Mouse (Mus musculus): ENCODE data around the gene Tmem192. TPM values are rescaled to one million over a fixed set of nuclear protein-coding genes. Genes with fewer than 3 reads are reported as not detected.
"Not testable (repeated sequence)": the region's sequence is repeated elsewhere in the genome, so short reads cannot be mapped to it uniquely, and the experiment has no call there.

Tmem192 gene
- total RNA-seq, 2 experiments from 2014 or later = 19.7 to 26.1 TPM

GRCm38 (mm10) chr8:64959025-64959424 is 12.0 kb downstream of the Tmem192 start:
- no peak for DNase-seq
- intact Hi-C loops (cut with DNase I) = no loop called here

GRCm38 (mm10) chr8:64962836-64963235 is 15.9 kb downstream of the Tmem192 start:
- DNase-seq = no peak
- intact Hi-C loops (cut with DNase I) = no loop called here

GRCm38 (mm10) chr8:64983150-64983897 is 36.3 kb downstream of the Tmem192 start:
- intact Hi-C loops (cut with DNase I) = no loop called here
- no peak for DNase-seq

DNA sequence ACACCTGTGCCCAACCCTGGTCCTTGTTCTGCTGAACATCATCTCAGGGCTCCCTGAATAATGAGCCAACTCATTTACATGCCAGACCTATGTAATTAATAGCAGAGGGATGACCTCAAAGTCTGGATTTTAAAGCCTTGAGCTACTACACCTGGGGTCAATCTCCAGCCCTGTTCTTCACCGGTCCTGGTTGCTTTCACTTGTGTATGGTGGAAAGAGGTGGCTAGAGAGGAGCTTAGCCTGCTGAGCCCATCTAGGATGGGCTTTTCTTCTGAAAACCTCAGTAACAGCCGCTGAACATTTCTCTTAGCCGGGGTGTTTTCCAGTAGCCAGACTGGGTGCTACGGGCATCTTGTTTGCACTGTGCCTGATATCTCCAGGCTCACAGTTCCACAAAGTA is 40.7 kb downstream of the Tmem192 start, which contains the start of gene Trim75:
Gene Trim75 (minus strand): TSS at position 101 of the 400 bp plus-strand sequence.
- intact Hi-C loops (cut with DNase I) = no loop called here
- no peak for DNase-seq

DNA sequence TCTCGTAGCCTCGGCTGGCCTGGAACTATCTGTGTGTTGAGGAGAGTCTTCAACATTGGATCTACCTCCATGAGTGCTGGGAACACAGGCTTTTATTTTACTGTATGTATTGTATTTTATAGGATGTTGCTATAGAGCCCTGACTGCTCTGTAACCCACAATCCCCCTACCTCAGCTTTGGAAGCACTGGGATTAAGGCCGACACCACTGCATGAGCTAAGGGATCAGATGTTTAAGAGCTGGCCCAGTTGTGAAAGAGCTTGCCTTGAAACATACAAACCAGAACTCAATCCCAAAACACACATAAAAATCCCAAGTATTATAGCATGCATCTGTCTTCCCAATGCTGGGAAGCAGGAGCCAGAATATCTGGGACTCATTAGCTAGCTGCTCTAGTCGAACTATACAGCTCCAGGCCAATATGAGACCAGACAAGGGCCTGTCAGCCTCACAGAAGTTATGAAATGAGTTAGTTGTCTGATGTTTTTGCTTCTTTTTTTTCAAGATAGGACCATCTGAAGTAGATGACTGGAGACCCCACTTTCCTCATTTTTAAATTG is 51.9 kb downstream of the Tmem192 start:
- DNase-seq = no peak
- intact Hi-C loops (cut with DNase I) = no loop called here

DNA sequence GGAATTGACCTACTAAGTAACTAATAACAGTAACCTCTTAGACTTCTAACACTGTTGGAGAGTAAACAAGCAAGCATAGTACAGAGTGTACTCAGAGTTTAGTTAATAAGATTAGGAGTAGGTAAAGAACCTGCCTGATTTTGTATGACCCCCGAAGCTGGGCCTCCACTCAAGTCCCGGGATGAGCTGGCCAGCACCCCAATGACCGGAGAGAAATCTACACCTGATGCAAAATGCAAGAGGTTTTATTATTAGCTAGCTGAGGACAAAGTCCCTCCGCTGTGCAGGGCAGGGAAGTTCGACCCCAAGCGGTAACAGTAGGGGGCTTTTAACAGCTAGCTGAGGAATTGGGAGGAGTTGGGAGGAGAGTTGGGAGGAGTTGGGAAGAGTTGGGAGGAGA is 60.6 kb downstream of the Tmem192 start:
- intact Hi-C loops (cut with DNase I); DNase-seq: not testable (repeated sequence)

- DNase-seq = no peak
- intact Hi-C loops (cut with DNase I) = no loop called here
Observed at GRCm38 (mm10) chr8:65018423-65018822, 71.4 kb downstream of the Tmem192 start, which contains the start of the genes Trim61 and Trim60. TSS of gene Trim61 (minus strand) at chr8:65018523. TSS of gene Trim60 (minus strand) at chr8:65018584.

Other genes starting within 250 kb of the Tmem192 start
- gene Msmo1, start 213.4 kb upstream of the Tmem192 start, total RNA-seq (2021) = 1 to 10 TPM; 5.3 to 6.9 TPM
- gene Klhl2, start 97.2 kb upstream of the Tmem192 start, total RNA-seq (2021) = 10 to 100 TPM; 13.3 to 17.2 TPM
- not detected for gene Trim75, start 40.6 kb downstream of the Tmem192 start, total RNA-seq (2021)
- gene Trim61, start 71.3 kb downstream of the Tmem192 start, total RNA-seq (2021) = not detected
- not detected for gene Trim60, start 71.4 kb downstream of the Tmem192 start, total RNA-seq (2021)
- gene Apela, start 90.2 kb downstream of the Tmem192 start, total RNA-seq (2021) = not detected
- gene Gm10663, start 127.8 kb downstream of the Tmem192 start, total RNA-seq (2021) = not detected
- gene BC030870, start 182.4 kb downstream of the Tmem192 start, total RNA-seq (2021) = not detected